ENCODE assay signal across 8 mouse cellular contexts in genomic region chr12:68463032-68463431, GRCm38 (mm10).
DNase-seq lines count a peak whose midpoint lies in the region; ATAC-seq lines count a peak whose summit lies in the region.

No protein-coding gene starts in this region.

- H3K27me3 ChIP-seq in limb, embryonic 12.5 days, result no peaks in the 10 kb centered on the region
- no peaks in the 10 kb centered on the region for H3K27me3 ChIP-seq in limb, embryonic 10.5 days (ENCODE audit: low read depth, poor library complexity, severe bottlenecking)
- no peaks in the 10 kb centered on the region for H3K27me3 ChIP-seq in kidney, embryonic 16.5 days (ENCODE audit: insufficient read depth, low read length)
- no peaks in the 10 kb centered on the region for H3K27me3 ChIP-seq in midbrain, embryonic 15.5 days (replicated peaks)

- H3K27ac ChIP-seq in limb, embryonic 12.5 days, result no peak overlapping the region
- H3K27ac ChIP-seq in limb, embryonic 10.5 days, result no peak overlapping the region
- no peak overlapping the region for H3K27ac ChIP-seq in kidney, embryonic 16.5 days (ENCODE audit: low read length)
- H3K27ac ChIP-seq in midbrain, embryonic 15.5 days, result peak overlapping the region; percentile 56; the same call in 1 of the 2 replicates

- no peak overlapping the region for H3K4me3 ChIP-seq in limb, embryonic 12.5 days (replicated peaks)
- H3K4me3 ChIP-seq in limb, embryonic 10.5 days, result no peak overlapping the region
- H3K4me3 ChIP-seq in kidney, embryonic 16.5 days (ENCODE audit: low read length), result no peak overlapping the region
- H3K4me3 ChIP-seq in midbrain, embryonic 15.5 days, result no peak overlapping the region

- 63% methylated on average over 4 of the region's 4 CpGs for WGBS in limb, embryonic 12.5 days
- 74% methylated on average over 4 of the region's 4 CpGs for WGBS in limb, embryonic 10.5 days
- 42% methylated on average over 4 of the region's 4 CpGs for WGBS in kidney, embryonic 16.5 days
- WGBS in midbrain, embryonic 15.5 days, result 42% methylated on average over 4 of the region's 4 CpGs

- no peaks in the 10 kb centered on the region for H3K36me3 ChIP-seq in limb, embryonic 12.5 days
- H3K36me3 ChIP-seq in limb, embryonic 10.5 days, result no peaks in the 10 kb centered on the region
- H3K36me3 ChIP-seq in kidney, embryonic 16.5 days (ENCODE audit: insufficient read depth, low read length), result no peaks in the 10 kb centered on the region
- H3K36me3 ChIP-seq in midbrain, embryonic 15.5 days (replicated peaks), result no peaks in the 10 kb centered on the region

- DNase-seq in limb, embryonic 10.5 days (ENCODE audit: low spot score), result no peak
- DNase-seq in frontal cortex, postnatal 36 days (ENCODE audit: low spot score in 2 of 2), result peak; percentile 8 to 22
- no peak for DNase-seq in thymus, postnatal 14 days
- DNase-seq in urinary bladder, adult 18-20 months (ENCODE audit: low spot score in 2 of 2), result no peak
- no peak for DNase-seq in cerebellum, postnatal 25 days

- ATAC-seq in limb, embryonic 12.5 days (ENCODE audit: insufficient number of reproducible peaks, insufficient read depth, low FRiP score, low TSS enrichment, low read depth), result peak; percentile 59; the same call in 1 of the 2 replicates
- ATAC-seq in kidney, embryonic 16.5 days (ENCODE audit: low FRiP score, low TSS enrichment), result peak; percentile 91
- ATAC-seq in midbrain, embryonic 15.5 days (replicated peaks), result peak; percentile 88

- no peaks in the 10 kb centered on the region for H3K4me1 ChIP-seq in limb, embryonic 12.5 days (replicated peaks)
- H3K4me1 ChIP-seq in limb, embryonic 10.5 days, result no peaks in the 10 kb centered on the region
- H3K4me1 ChIP-seq in kidney, embryonic 16.5 days (ENCODE audit: insufficient read depth, low read length), result peaks cover 11% of the 10 kb centered on the region; the same call in 1 of the 2 replicates
- 0 out of 2 replicates have a peak, but pooled peaks cover 4% of the 10 kb centered on the region for H3K4me1 ChIP-seq in midbrain, embryonic 15.5 days

- no peak overlapping the region for H3K9ac ChIP-seq in limb, embryonic 12.5 days (replicated peaks)
- no peak overlapping the region for H3K9ac ChIP-seq in kidney, embryonic 16.5 days (replicated peaks; ENCODE audit: low read length)
- no peak overlapping the region for H3K9ac ChIP-seq in midbrain, embryonic 15.5 days

- no peak overlapping the region for H3K4me2 ChIP-seq in limb, embryonic 12.5 days
- H3K4me2 ChIP-seq in kidney, embryonic 16.5 days (replicated peaks; ENCODE audit: low read depth, low read length), result 0 out of 2 replicates have a peak overlapping the region, but pooled peaks have one; percentile 15
- no peak overlapping the region for H3K4me2 ChIP-seq in midbrain, embryonic 15.5 days

- H3K9me3 ChIP-seq in limb, embryonic 12.5 days, result peaks cover 4% of the 10 kb centered on the region; the same call in 1 of the 2 replicates
- H3K9me3 ChIP-seq in limb, embryonic 10.5 days (replicated peaks), result no peaks in the 10 kb centered on the region
- peaks cover 5% of the 10 kb centered on the region for H3K9me3 ChIP-seq in kidney, embryonic 16.5 days (ENCODE audit: low read length)
- H3K9me3 ChIP-seq in midbrain, embryonic 15.5 days, result no peaks in the 10 kb centered on the region

Comparison
In these comparisons a context has a peak if more than half of its experiments do, and no peak if none do; other contexts are left out.
1. DNase-seq: peak in frontal cortex, postnatal 36 days (2 of 2); none in limb, embryonic 10.5 days (single experiment), thymus, postnatal 14 days (single experiment), urinary bladder, adult 18-20 months (0 of 2) and cerebellum, postnatal 25 days (0 of 2).
2. Peak in every context shown above with its lines, with median percentiles within 50 percentile points of each other: ATAC-seq.